Mouse (Mus musculus) urinary bladder, postnatal 0 days (tissue): ENCODE data around the gene Smarcc1. TPM values are rescaled to one million over a fixed set of nuclear protein-coding genes. Genes with fewer than 3 reads are reported as not detected.
A peak's percentile ranks its signal among the peaks of the same experiment; 100 is the strongest.

Experiments
- microRNA-seq: library from miRNA; unstranded; fragments of <30 nt; microRNA quantifications from one replicate; pipeline ENCODE4, GENCODE M21; 2016
- polyA plus RNA-seq: library from polyadenylated mRNA; unstranded; fragments of >200 nt; fragmentation: Nextera tagmentation; extraction: Ambion mirVana; gene quantifications from 2 replicates; pipeline ENCODE4 v1.2.1, GENCODE M21; 2015

Gene Smarcc1
- 31.0 and 33.7 TPM in 2 replicates for polyA plus RNA-seq

GRCm38 (mm10) chr9:110116977-110117778, at the start of gene Smarcc1:
Gene Smarcc1 (plus strand): TSS chr9:110117708.

GRCm38 (mm10) chr9:110117779-110118139, 251 bp downstream of the Smarcc1 start, which contains the start of gene Dhx30:
Gene Dhx30 (minus strand): TSS chr9:110117830.

GRCm38 (mm10) chr9:110243221-110243833, 125.8 kb downstream of the Smarcc1 start, which contains the start of gene Cspg5:
Gene Cspg5 (plus strand): TSS chr9:110243783.

Small RNA genes within 50 kb of the gene (microRNA-seq; reads per million reads assigned to microRNA genes)
- gene Mir6236: 12.4 reads per million, percentile 21 among the genes with 10 or more reads in this experiment

Other genes with a start within 250 kb of the Smarcc1 start
- 15.3 TPM in 2 replicates for gene Cdc25a, start 242.1 kb upstream of the Smarcc1 start, polyA plus RNA-seq
- gene Map4, start 186.2 kb upstream of the Smarcc1 start, polyA plus RNA-seq: 45.8 and 63.3 TPM in 2 replicates
- gene Dhx30, start 122 bp downstream of the Smarcc1 start, polyA plus RNA-seq: 52.5 and 56.9 TPM in 2 replicates
- 18.5 and 19.3 TPM in 2 replicates for gene Cspg5, start 126.1 kb downstream of the Smarcc1 start, polyA plus RNA-seq
- gene Elp6, start 187.5 kb downstream of the Smarcc1 start, polyA plus RNA-seq: 8.3 and 9.1 TPM in 2 replicates
- gene Scap, start 215.6 kb downstream of the Smarcc1 start, polyA plus RNA-seq: 23.5 and 25.2 TPM in 2 replicates